Mouse (Mus musculus) embryo, embryonic 11.5 days (tissue): Measurements from ENCODE around the gene Trim65.

Experiments used
- DNase-seq: peaks from one replicate; pipeline ENCODE4 v3.0.0-alpha.2; 2012; ENCODE audit warnings: low read depth, low spot score

Gene Trim65

DNA sequence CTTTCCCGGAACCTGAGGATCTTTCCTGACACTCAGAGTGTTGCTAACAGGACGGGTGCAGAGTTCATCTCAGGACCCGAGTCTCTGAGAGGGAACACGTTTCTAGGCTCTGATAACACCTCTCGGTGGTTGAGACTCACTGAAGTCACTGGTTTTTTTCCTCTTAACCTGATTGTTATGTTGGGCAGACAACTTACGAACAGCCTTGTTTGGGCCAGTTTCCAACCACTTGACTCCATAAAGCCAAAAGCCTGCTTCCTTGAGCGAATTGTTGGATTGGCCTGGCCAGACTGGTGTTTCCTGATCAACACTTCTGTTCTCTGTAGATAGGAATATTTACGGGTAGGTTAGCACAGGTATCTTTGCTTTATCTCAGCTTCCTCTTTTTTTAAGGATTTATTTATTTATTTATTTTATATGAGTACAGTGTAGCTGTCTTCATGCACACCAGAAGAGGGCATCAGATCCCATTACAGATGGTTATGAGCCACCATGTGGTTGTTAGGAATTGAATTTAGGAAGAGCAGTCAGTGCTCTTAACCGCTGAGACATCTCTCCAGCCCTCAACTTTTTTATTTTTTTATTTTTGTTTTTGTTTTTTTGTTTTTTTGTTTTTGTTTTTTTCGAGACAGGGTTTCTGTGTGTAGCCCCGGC, 42.1 kb downstream of the Trim65 start:
- no peak for DNase-seq

DNA sequence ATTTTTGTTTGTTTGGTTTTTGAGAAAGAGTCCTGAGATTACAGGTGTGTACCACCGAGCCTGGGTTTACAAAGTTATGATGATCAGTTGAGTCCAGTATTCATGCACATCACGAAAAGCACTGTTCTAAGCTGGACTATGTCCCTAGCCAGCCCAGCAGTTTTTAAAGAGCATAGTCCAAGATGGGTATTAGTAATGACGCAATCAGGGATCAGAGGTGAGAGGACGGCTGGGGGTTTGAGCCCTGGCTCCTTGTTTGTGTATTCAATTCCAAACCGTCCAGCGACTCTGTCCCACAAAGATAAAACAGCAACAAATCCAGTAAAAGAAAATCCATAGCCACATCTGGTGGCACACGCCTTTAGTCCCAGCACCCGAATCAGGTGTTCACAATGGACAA, 42.7 kb downstream of the Trim65 start:
- no peak for DNase-seq

GRCm38 (mm10) chr11:116087194-116088130, 43.5 kb downstream of the Trim65 start:
- DNase-seq: peak; percentile 79

GRCm38 (mm10) chr11:116086258-116087193, 44.4 kb downstream of the Trim65 start, which contains the start of gene Wbp2:
Gene Wbp2 (minus strand): TSS chr11:116086995.
- peak; percentile 97 for DNase-seq

DNA sequence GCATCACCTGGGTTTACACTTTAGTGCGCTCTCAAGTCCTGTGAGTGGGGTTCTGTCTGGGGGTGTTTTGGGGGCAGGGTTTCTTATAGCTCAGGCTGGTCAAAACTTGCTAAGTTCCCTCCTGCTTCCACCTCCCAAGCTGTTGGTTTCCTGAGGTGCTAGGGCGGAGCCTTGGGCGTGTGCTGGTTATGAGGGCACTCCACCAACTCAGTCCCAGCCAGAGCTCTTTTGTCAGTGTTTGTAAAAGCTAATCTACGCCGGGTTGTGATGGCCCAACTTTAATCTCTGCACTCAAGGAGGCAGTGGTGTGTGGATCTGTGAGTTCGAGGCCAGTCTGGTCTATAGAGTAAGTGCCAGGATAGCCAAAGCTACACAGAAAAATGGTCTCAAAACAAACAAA, 46.8 kb downstream of the Trim65 start:
- no peak for DNase-seq

DNA sequence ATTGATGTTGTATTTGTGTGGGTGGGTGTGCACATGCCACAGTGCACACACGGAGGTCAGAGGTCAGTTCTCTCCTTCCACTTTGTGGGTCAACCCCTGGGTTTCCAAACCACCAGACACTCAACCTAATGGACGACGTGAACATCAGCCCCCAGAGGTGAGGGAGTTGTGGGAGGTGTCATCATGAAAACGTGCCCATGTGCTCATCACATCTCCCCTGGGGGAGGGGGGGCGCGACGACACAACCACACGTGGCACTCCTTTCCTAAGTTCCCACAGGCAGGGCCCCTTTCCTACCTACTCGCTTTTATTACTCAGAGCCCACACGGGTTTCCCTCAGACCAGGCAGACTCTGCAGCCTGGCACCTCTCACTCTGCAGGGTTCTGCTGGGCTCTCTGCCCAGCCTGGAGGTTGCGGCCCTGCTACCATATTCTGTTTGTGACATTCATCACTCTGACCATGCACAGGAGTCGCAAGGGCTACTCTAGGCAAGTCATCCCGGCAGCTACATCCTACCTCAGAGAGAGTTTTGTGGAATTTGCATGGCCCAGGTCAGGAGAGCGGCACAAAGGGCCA, 47.7 kb downstream of the Trim65 start:
- DNase-seq: no peak

GRCm38 (mm10) chr11:116081081-116081480, 49.8 kb downstream of the Trim65 start:
- DNase-seq: no peak

GRCm38 (mm10) chr11:116079511-116079910, 51.4 kb downstream of the Trim65 start:
- no peak for DNase-seq

GRCm38 (mm10) chr11:116078676-116079320, 52.1 kb downstream of the Trim65 start:
- DNase-seq: no peak

DNA sequence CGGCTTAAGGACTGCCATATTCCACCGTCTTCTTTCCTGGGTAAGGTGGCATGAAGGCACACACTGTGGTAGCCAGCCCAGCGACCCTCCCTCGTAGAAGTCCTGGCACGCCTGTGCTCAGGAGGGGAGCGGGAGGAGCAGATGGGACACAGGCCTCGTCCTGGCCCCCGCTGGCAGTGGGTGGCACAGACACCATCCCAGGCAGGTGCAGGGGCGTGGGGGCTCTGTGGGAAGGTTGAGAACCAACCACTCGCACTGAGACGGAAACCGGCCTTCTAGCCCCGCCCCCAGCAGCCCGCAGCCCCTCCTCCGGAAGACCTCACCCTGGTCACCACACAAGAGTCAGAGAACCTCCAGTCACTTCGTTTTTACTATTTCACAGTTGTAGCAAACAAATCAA, 52.7 kb downstream of the Trim65 start:
- DNase-seq: no peak

GRCm38 (mm10) chr11:116077446-116078204, 53.3 kb downstream of the Trim65 start, which contains the start of gene Unc13d:
Gene Unc13d (minus strand): TSS chr11:116077961.
- DNase-seq: no peak

DNA sequence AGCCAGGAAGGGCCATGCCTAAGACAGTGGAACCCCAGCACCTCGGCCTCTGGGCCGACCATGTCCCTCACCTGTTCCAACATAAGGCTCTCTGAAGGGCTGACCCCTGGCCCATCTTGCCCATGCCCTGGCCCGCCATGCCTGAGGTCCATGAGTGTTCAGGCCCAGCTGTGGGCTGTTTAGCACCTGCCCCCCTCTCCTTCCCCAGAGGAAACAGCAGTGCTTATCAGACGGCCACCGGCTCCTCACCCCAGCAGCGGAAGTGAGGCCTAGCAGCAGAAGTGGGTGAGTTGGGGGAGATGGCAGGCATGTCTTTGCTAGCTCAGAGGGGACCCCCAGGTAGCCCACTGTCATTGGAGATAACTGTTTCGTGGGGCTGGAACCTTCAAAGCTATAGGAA, 54.1 kb downstream of the Trim65 start:
- no peak for DNase-seq

- no peak for DNase-seq
Measured at GRCm38 (mm10) chr11:116076266-116076540, 54.7 kb downstream of the Trim65 start.

DNA sequence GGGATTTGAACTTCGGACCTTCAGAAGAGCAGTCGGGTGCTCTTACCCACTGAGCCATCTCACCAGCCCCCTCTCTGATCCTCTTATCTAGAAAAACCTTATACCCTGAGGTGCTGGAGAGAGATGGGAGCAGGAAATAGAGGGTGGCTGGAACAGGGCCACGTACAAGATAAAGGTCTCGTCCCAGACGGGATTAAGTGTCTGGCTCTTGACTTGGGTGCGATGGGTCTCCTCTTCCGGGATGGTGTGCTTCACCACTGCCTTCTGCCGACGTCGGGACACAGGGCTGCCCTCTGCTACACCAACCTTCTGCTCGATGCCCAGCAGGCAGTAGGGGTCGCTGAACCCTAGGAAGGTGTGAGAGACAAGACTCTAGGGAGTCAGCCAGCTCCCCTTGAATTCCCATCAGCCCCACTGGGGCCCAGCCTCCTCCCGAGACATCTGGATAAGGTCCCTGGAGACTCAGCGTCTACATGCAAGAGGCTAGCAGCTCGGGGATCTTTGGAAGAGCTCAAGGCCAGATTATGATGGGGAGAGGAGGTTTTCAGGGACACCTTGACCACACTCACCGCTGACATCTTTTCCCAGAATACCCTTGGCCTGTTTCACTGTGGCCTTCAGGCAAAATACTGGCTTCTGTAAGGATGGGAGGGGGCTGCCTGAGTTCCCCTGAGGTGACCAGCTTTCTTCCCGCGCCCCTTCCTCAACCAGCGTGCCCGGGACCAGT, 55.2 kb downstream of the Trim65 start:
- no peak for DNase-seq

- DNase-seq: no peak
Measured at GRCm38 (mm10) chr11:116074436-116074991, 56.4 kb downstream of the Trim65 start.

- no peak for DNase-seq
Measured at GRCm38 (mm10) chr11:116072608-116073007, 58.3 kb downstream of the Trim65 start.
